Mouse (Mus musculus): ENCODE measurements around the gene Nasp. TPM values are rescaled to one million over a fixed set of nuclear protein-coding genes. Genes with fewer than 3 reads are reported as not detected.
A peak's percentile ranks its signal among the peaks of the same experiment; 100 is the strongest.

Nasp gene
- polyA plus RNA-seq, 1 experiment from 2014 or later, result 172 TPM

DNA sequence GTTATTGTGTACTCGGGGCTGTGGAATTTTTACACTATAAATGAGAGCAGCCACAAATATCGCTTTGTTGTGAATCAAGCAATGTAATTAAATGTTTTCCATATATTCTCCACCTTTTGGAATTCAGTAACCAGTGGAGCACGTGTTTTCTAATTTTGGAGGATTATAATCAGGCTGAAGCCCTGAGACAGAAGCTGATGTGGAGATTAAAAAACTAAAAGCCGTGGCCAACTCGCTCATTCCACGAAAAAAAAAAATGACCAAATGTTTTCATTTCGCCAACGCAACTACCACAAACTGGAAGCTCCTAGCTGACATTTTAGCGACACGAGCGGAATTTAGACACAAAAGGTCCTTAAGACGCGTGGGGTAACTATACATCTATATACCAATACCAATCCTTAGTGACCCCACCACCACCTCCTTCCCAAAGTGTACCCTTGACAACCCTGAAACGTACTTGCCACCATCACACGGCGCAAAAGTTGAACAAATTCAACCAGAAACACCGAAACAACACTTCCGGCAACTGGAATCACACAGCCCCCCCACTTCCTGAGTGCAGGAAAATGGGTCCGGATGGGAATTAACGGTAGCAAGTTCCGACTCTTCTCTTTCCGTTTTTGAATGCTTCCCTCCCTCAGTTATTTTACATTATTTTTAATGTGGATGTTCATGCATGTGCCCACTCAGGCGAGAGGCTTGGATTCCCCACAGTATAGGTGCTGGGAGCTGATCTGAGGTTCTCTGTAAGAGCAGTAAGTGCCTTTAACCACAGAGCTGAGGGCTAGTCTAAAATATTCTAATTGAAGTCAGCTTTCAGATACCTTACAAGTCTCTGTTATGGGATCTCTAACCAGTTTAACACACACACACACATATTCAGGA is 72.1 kb downstream of the Nasp start, which contains the start of gene Tmem69:
Gene Tmem69, minus strand, starts transcription at position 524 of the 888 bp plus-strand sequence.
- Histone ChIP-seq H3K27me3 (replicated peaks) (no peaks in the 10 kb centered on the region), H3K27ac (peak within 1 kb of the TSS; percentile 57; the same call in 1 of the 2 replicates), H3K9ac (peak within 1 kb of the TSS; percentile 73), H3K36me3 (peaks cover 17% of the 10 kb centered on the region), H3K9me3 (no peaks in the 10 kb centered on the region), H3K4me1 (peaks cover 10% of the 10 kb centered on the region), H3K4me3 (peak within 1 kb of the TSS; percentile 84), H3K4me2 (replicated peaks) (peak within 1 kb of the TSS; percentile 77)
- 5% methylated on average over 23 of the region's 23 CpGs for WGBS
- no peak for ATAC-seq (ENCODE audit: low FRiP score, low read depth)

DNA sequence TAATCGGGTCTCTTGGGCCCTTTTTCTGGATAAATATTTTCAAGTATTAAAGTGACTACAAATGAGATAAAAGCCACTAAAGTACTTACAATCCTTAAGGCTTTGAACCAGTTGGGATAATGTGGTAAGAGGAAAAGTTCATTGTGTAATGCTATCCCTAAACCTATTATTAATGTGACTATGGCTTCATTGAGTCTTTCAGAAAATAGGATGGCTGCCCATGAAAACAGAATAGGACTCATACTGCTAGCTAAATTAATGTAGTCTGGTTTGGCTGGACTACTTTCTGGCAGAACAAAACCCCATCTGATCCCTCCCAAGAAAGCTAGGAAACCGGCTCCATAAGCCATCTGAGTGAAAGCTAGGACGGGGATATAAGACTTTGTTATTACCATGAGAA is 74.7 kb downstream of the Nasp start:
- Histone ChIP-seq H3K36me3 (peaks cover 17% of the 10 kb centered on the region), H3K27me3 (replicated peaks) (no peaks in the 10 kb centered on the region), H3K4me3 (no peak overlapping the region), H3K9me3 (no peaks in the 10 kb centered on the region), H3K27ac (no peak overlapping the region), H3K4me2 (replicated peaks) (no peak overlapping the region), H3K9ac (no peak overlapping the region), H3K4me1 (no peaks in the 10 kb centered on the region)
- no peak for ATAC-seq (ENCODE audit: low FRiP score, low read depth)
- 89% methylated on average over 3 of the region's 3 CpGs for WGBS

Other genes with a start within 250 kb of the Nasp start
- gene Mast2, start 163.8 kb downstream of the Nasp start, polyA plus RNA-seq (2016; fragmentation: Nextera tagmentation; extraction: Ambion mirVana), result 28.3 and 34.5 TPM in 2 replicates
- gene Ipp, start 120.4 kb downstream of the Nasp start, polyA plus RNA-seq (2016; fragmentation: Nextera tagmentation; extraction: Ambion mirVana), result 13.2 and 14.7 TPM in 2 replicates
- 28.4 and 30.2 TPM in 2 replicates for gene Tmem69, start 72.0 kb downstream of the Nasp start, polyA plus RNA-seq (2016; fragmentation: Nextera tagmentation; extraction: Ambion mirVana)
- gene Gpbp1l1, start 70.3 kb downstream of the Nasp start, polyA plus RNA-seq (2016; fragmentation: Nextera tagmentation; extraction: Ambion mirVana), result 19.5 and 20.8 TPM in 2 replicates
- gene Ccdc17, start 31.3 kb downstream of the Nasp start, polyA plus RNA-seq (2016; fragmentation: Nextera tagmentation; extraction: Ambion mirVana), result 3.5 and 3.8 TPM in 2 replicates
- 583 and 599 TPM in 2 replicates for gene Akr1a1, start 23.7 kb upstream of the Nasp start, polyA plus RNA-seq (2016; fragmentation: Nextera tagmentation; extraction: Ambion mirVana)
- 660 and 722 TPM in 2 replicates for gene Prdx1, start 57.6 kb upstream of the Nasp start, polyA plus RNA-seq (2016; fragmentation: Nextera tagmentation; extraction: Ambion mirVana)
- 28.0 and 30.9 TPM in 2 replicates for gene Mmachc, start 80.5 kb upstream of the Nasp start, polyA plus RNA-seq (2016; fragmentation: Nextera tagmentation; extraction: Ambion mirVana)
- gene Ccdc163, start 80.6 kb upstream of the Nasp start, polyA plus RNA-seq (2016; fragmentation: Nextera tagmentation; extraction: Ambion mirVana), result 22.0 and 23.5 TPM in 2 replicates
- gene Tesk2, start 93.0 kb upstream of the Nasp start, polyA plus RNA-seq (2016; fragmentation: Nextera tagmentation; extraction: Ambion mirVana), result 6.4 and 6.5 TPM in 2 replicates
- gene Toe1, start 179.7 kb upstream of the Nasp start, polyA plus RNA-seq (2016; fragmentation: Nextera tagmentation; extraction: Ambion mirVana), result 31.3 and 32.0 TPM in 2 replicates
- gene Mutyh, start 179.8 kb upstream of the Nasp start, polyA plus RNA-seq (2016; fragmentation: Nextera tagmentation; extraction: Ambion mirVana), result 13.6 and 14.5 TPM in 2 replicates
- 1.3 and 1.6 TPM in 2 replicates for gene Hpdl, start 193.8 kb upstream of the Nasp start, polyA plus RNA-seq (2016; fragmentation: Nextera tagmentation; extraction: Ambion mirVana)
- 10.2 and 10.4 TPM in 2 replicates for gene Zswim5, start 249.4 kb upstream of the Nasp start, polyA plus RNA-seq (2016; fragmentation: Nextera tagmentation; extraction: Ambion mirVana)

Measured in neural tube, embryonic 12.5 days (tissue).